Mouse (Mus musculus): ENCODE data around the gene Fads2. TPM values are rescaled to one million over a fixed set of nuclear protein-coding genes. Genes with fewer than 3 reads are reported as not detected.

Gene Fads2
- polyA plus RNA-seq, 1 experiment from 2014 or later, result 165 TPM

- Histone ChIP-seq H3K27ac (replicated peaks) (no peak overlapping the region), H3K9ac (replicated peaks) (no peak overlapping the region), H3K36me3 (no peaks in the 10 kb centered on the region), H3K27me3 (replicated peaks) (no peaks in the 10 kb centered on the region), H3K4me3 (replicated peaks) (no peak overlapping the region), H3K4me2 (no peak overlapping the region), H3K4me1 (no peaks in the 10 kb centered on the region), H3K9me3 (replicated peaks) (no peaks in the 10 kb centered on the region)
- WGBS, result 84% methylated on average over 5 of the region's 5 CpGs
- no peak for ATAC-seq (ENCODE audit: low FRiP score)
These were observed 20.6 kb upstream of the Fads2 start for GRCm38 (mm10) chr19:10122021-10122631.

- no peaks in the 10 kb centered on the region for H3K27me3 ChIP-seq (replicated peaks)
- no peak overlapping the region for H3K9ac ChIP-seq (replicated peaks)
- no peaks in the 10 kb centered on the region for H3K36me3 ChIP-seq
- 76% methylated on average over 3 of the region's 3 CpGs for WGBS
- no peak for ATAC-seq (ENCODE audit: low FRiP score)
- no peak overlapping the region for H3K27ac ChIP-seq (replicated peaks)
- no peak overlapping the region for H3K4me3 ChIP-seq (replicated peaks)
- H3K4me1 ChIP-seq, result no peaks in the 10 kb centered on the region
- no peak overlapping the region for H3K4me2 ChIP-seq
- H3K9me3 ChIP-seq (replicated peaks), result no peaks in the 10 kb centered on the region
These were observed 15.1 kb upstream of the Fads2 start for GRCm38 (mm10) chr19:10116641-10117040.

- H3K4me2 ChIP-seq, result no peak overlapping the region
- no peaks in the 10 kb centered on the region for H3K36me3 ChIP-seq
- H3K4me3 ChIP-seq (replicated peaks), result no peak overlapping the region
- ATAC-seq (ENCODE audit: low FRiP score), result no peak
- no peak overlapping the region for H3K9ac ChIP-seq (replicated peaks)
- H3K4me1 ChIP-seq, result no peaks in the 10 kb centered on the region
- H3K27ac ChIP-seq (replicated peaks), result no peak overlapping the region
- H3K9me3 ChIP-seq (replicated peaks), result no peaks in the 10 kb centered on the region
- H3K27me3 ChIP-seq (replicated peaks), result no peaks in the 10 kb centered on the region
- whole genome bisulfite sequencing, result 71% methylated on average over 6 of the region's 6 CpGs
These were observed 14.0 kb upstream of the Fads2 start for GRCm38 (mm10) chr19:10115373-10116158.

- H3K9ac ChIP-seq (replicated peaks), result no peak overlapping the region
- H3K27ac ChIP-seq (replicated peaks), result no peak overlapping the region
- WGBS, result 85% methylated on average over 4 of the region's 4 CpGs
- no peaks in the 10 kb centered on the region for H3K36me3 ChIP-seq
- no peak for ATAC-seq (ENCODE audit: low FRiP score)
- H3K4me2 ChIP-seq, result no peak overlapping the region
- no peak overlapping the region for H3K4me3 ChIP-seq (replicated peaks)
- no peaks in the 10 kb centered on the region for H3K9me3 ChIP-seq (replicated peaks)
- H3K4me1 ChIP-seq, result no peaks in the 10 kb centered on the region
- H3K27me3 ChIP-seq (replicated peaks), result no peaks in the 10 kb centered on the region
These were observed 11.4 kb upstream of the Fads2 start for GRCm38 (mm10) chr19:10112956-10113355.

GRCm38 (mm10) chr19:10108666-10109065 lies 7.1 kb upstream of the Fads2 start:
- ATAC-seq (ENCODE audit: low FRiP score), result no peak

GRCm38 (mm10) chr19:10108129-10108528 lies 6.6 kb upstream of the Fads2 start:
- Histone ChIP-seq H3K4me3 (replicated peaks) (no peak overlapping the region), H3K36me3 (no peaks in the 10 kb centered on the region), H3K27ac (replicated peaks) (no peak overlapping the region), H3K4me2 (no peak overlapping the region), H3K4me1 (no peaks in the 10 kb centered on the region), H3K27me3 (replicated peaks) (no peaks in the 10 kb centered on the region), H3K9me3 (replicated peaks) (no peaks in the 10 kb centered on the region), H3K9ac (replicated peaks) (no peak overlapping the region)
- ATAC-seq (ENCODE audit: low FRiP score), result no peak
- 97% methylated on average over 1 of the region's 1 CpGs for WGBS

More at GRCm38 (mm10) chr19:10108666-10109065, 7.1 kb upstream of the Fads2 start:
- Histone ChIP-seq H3K4me1 (no peaks in the 10 kb centered on the region), H3K4me3 (replicated peaks) (no peak overlapping the region), H3K36me3 (no peaks in the 10 kb centered on the region), H3K27me3 (replicated peaks) (no peaks in the 10 kb centered on the region), H3K27ac (replicated peaks) (no peak overlapping the region), H3K9me3 (replicated peaks) (no peaks in the 10 kb centered on the region), H3K4me2 (no peak overlapping the region), H3K9ac (replicated peaks) (no peak overlapping the region)
- 96% methylated on average over 2 of the region's 2 CpGs for WGBS

- peaks cover 7% of the 10 kb centered on the region for H3K4me1 ChIP-seq
- H3K9ac ChIP-seq (replicated peaks), result no peak overlapping the region
- 91% methylated on average over 5 of the region's 5 CpGs for WGBS
These were observed 5.6 kb upstream of the Fads2 start for GRCm38 (mm10) chr19:10107051-10107611.

GRCm38 (mm10) chr19:10106634-10107033 lies 5.1 kb upstream of the Fads2 start:
- H3K4me1 ChIP-seq, result peaks cover 7% of the 10 kb centered on the region
- WGBS, result 91% methylated on average over 2 of the region's 2 CpGs
- no peaks in the 10 kb centered on the region for H3K9me3 ChIP-seq (replicated peaks)
- no peak overlapping the region for H3K4me3 ChIP-seq (replicated peaks)
- no peak overlapping the region for H3K4me2 ChIP-seq
- H3K9ac ChIP-seq (replicated peaks), result no peak overlapping the region
- H3K36me3 ChIP-seq, result no peaks in the 10 kb centered on the region
- H3K27ac ChIP-seq (replicated peaks), result no peak overlapping the region
- ATAC-seq (ENCODE audit: low FRiP score), result no peak
- H3K27me3 ChIP-seq (replicated peaks), result no peaks in the 10 kb centered on the region

More at GRCm38 (mm10) chr19:10107051-10107611, 5.6 kb upstream of the Fads2 start:
- no peaks in the 10 kb centered on the region for H3K36me3 ChIP-seq
- H3K27me3 ChIP-seq (replicated peaks), result no peaks in the 10 kb centered on the region
- H3K27ac ChIP-seq (replicated peaks), result no peak overlapping the region
- ATAC-seq (ENCODE audit: low FRiP score), result no peak
- H3K4me2 ChIP-seq, result no peak overlapping the region
- H3K9me3 ChIP-seq (replicated peaks), result no peaks in the 10 kb centered on the region
- no peak overlapping the region for H3K4me3 ChIP-seq (replicated peaks)

GRCm38 (mm10) chr19:10105034-10105493 lies 3.5 kb upstream of the Fads2 start:
- 90% methylated on average over 10 of the region's 10 CpGs for WGBS
- Histone ChIP-seq H3K4me3 (replicated peaks) (no peak overlapping the region), H3K9me3 (replicated peaks) (no peaks in the 10 kb centered on the region), H3K36me3 (no peaks in the 10 kb centered on the region), H3K27ac (replicated peaks) (no peak overlapping the region), H3K4me1 (peaks cover 9% of the 10 kb centered on the region), H3K4me2 (no peak overlapping the region), H3K9ac (replicated peaks) (no peak overlapping the region), H3K27me3 (replicated peaks) (no peaks in the 10 kb centered on the region)
- no peak for ATAC-seq (ENCODE audit: low FRiP score)

GRCm38 (mm10) chr19:10104234-10104633 lies 2.7 kb upstream of the Fads2 start:
- 82% methylated on average over 6 of the region's 6 CpGs for WGBS
- no peaks in the 10 kb centered on the region for H3K27me3 ChIP-seq (replicated peaks)
- H3K4me1 ChIP-seq, result peaks cover 18% of the 10 kb centered on the region
- no peak overlapping the region for H3K27ac ChIP-seq (replicated peaks)
- no peak for ATAC-seq (ENCODE audit: low FRiP score)
- no peak overlapping the region for H3K4me2 ChIP-seq
- H3K9me3 ChIP-seq (replicated peaks), result no peaks in the 10 kb centered on the region
- H3K36me3 ChIP-seq, result no peaks in the 10 kb centered on the region
- H3K4me3 ChIP-seq (replicated peaks), result no peak overlapping the region
- no peak overlapping the region for H3K9ac ChIP-seq (replicated peaks)

- H3K4me2 ChIP-seq, result peak overlapping the region; percentile 85
- no peaks in the 10 kb centered on the region for H3K9me3 ChIP-seq (replicated peaks)
- H3K4me1 ChIP-seq, result peaks cover 38% of the 10 kb centered on the region
- H3K36me3 ChIP-seq, result no peaks in the 10 kb centered on the region
- H3K27me3 ChIP-seq (replicated peaks), result no peaks in the 10 kb centered on the region
- peak; percentile 53; the same call in 1 of the 2 replicates for ATAC-seq (ENCODE audit: low FRiP score)
- H3K4me3 ChIP-seq (replicated peaks), result peak overlapping the region; percentile 79
- 3% methylated on average over 21 of the region's 25 CpGs for WGBS
- H3K27ac ChIP-seq (replicated peaks), result peak overlapping the region; percentile 93
- peak overlapping the region; percentile 54 for H3K9ac ChIP-seq (replicated peaks)
These were observed 631 bp upstream of the Fads2 start for GRCm38 (mm10) chr19:10102054-10102700.

Measured in neural tube, embryonic 15.5 days (tissue).